Mouse (Mus musculus): ENCODE data around the gene Cklf. TPM values are rescaled to one million over a fixed set of nuclear protein-coding genes. Genes with fewer than 3 reads are reported as not detected.

Cklf gene
- polyA plus RNA-seq, 1 experiment from 2014 or later: 21.6 TPM

Other genes starting within 250 kb of the Cklf start
- gene Cdh5, start 149.2 kb upstream of the Cklf start, polyA plus RNA-seq (2016; fragmentation: Nextera tagmentation; extraction: Ambion mirVana): 9.4 and 9.9 TPM in 2 replicates
- 0.06 TPM in 1 of 2 replicates, not detected in the other for gene Bean1, start 80.4 kb upstream of the Cklf start, polyA plus RNA-seq (2016; fragmentation: Nextera tagmentation; extraction: Ambion mirVana)
- gene Tk2, start 2.3 kb upstream of the Cklf start, polyA plus RNA-seq (2016; fragmentation: Nextera tagmentation; extraction: Ambion mirVana): 8.1 and 9.1 TPM in 2 replicates
- gene Cmtm2a, start 42.3 kb downstream of the Cklf start, polyA plus RNA-seq (2016; fragmentation: Nextera tagmentation; extraction: Ambion mirVana): not detected in 2 replicates
- gene Gm45711, start 59.2 kb downstream of the Cklf start, polyA plus RNA-seq (2016; fragmentation: Nextera tagmentation; extraction: Ambion mirVana): not detected in 2 replicates
- gene Cmtm1, start 59.3 kb downstream of the Cklf start, polyA plus RNA-seq (2016; fragmentation: Nextera tagmentation; extraction: Ambion mirVana): not detected in 2 replicates
- not detected in 2 replicates for gene Gm11020, start 70.7 kb downstream of the Cklf start, polyA plus RNA-seq (2016; fragmentation: Nextera tagmentation; extraction: Ambion mirVana)
- gene Cmtm2b, start 71.4 kb downstream of the Cklf start, polyA plus RNA-seq (2016; fragmentation: Nextera tagmentation; extraction: Ambion mirVana): not detected in 2 replicates
- 34.5 and 34.8 TPM in 2 replicates for gene Cmtm3, start 88.5 kb downstream of the Cklf start, polyA plus RNA-seq (2016; fragmentation: Nextera tagmentation; extraction: Ambion mirVana)
- 0.67 and 0.68 TPM in 2 replicates for gene Cmtm4, start 144.9 kb downstream of the Cklf start, polyA plus RNA-seq (2016; fragmentation: Nextera tagmentation; extraction: Ambion mirVana)
- 22.8 and 25.2 TPM in 2 replicates for gene Dync1li2, start 192.2 kb downstream of the Cklf start, polyA plus RNA-seq (2016; fragmentation: Nextera tagmentation; extraction: Ambion mirVana)

Measured in liver, embryonic 12.5 days (tissue).